Mouse (Mus musculus) midbrain, embryonic 11.5 days (tissue): ENCODE data around the gene Prdm11. TPM values are rescaled to one million over a fixed set of nuclear protein-coding genes. Genes with fewer than 3 reads are reported as not detected.

Source experiments
- ATAC-seq: fragments of 200-750 bp; cut with Nextera tagmentation; 2 replicates; pipeline ENCODE4 v1.8.0; 2017; ENCODE audit warnings: moderate TSS enrichment, moderate library complexity; ENCODE audit not compliant: low FRiP score
- DNase-seq: peaks from one replicate; pipeline ENCODE4 v3.0.0; 2015; ENCODE audit warnings: low spot score; ENCODE audit errors: missing footprints
- H3K27ac ChIP-seq: fragments of 300-500 bp; sonication (generic); 2 replicates; pipeline ENCODE4 v1.5.1; 2014; ENCODE audit warnings: low read depth, low read length
- H3K27me3 ChIP-seq: fragments of 300-500 bp; sonication (generic); 2 replicates; pipeline ENCODE4 v1.6.1; 2014; ENCODE audit warnings: mild to moderate bottlenecking, low read length, moderate library complexity, mixed read lengths; ENCODE audit not compliant: control insufficient read depth, insufficient read depth
- H3K36me3 ChIP-seq: fragments of 300-500 bp; sonication (generic); 2 replicates; pipeline ENCODE4 v1.6.1; 2014; ENCODE audit warnings: mild to moderate bottlenecking, low read length, moderate library complexity, mixed read lengths; ENCODE audit not compliant: control insufficient read depth, insufficient read depth
- H3K4me1 ChIP-seq: fragments of 300-500 bp; sonication (generic); 2 replicates; pipeline ENCODE4 v1.6.1; 2014; ENCODE audit warnings: low read length; ENCODE audit not compliant: control insufficient read depth, insufficient read depth
- H3K4me2 ChIP-seq: fragments of 300-500 bp; sonication (generic); 2 replicates; pipeline ENCODE4 v1.6.1; 2014; ENCODE audit warnings: mild to moderate bottlenecking, moderate library complexity
- H3K4me3 ChIP-seq: fragments of 300-500 bp; sonication (generic); 2 replicates; pipeline ENCODE4 v1.5.1; 2014; ENCODE audit warnings: low read depth, low read length
- H3K9ac ChIP-seq: fragments of 300-500 bp; sonication (generic); 2 replicates; pipeline ENCODE4 v1.6.1; 2014; ENCODE audit warnings: low read length
- H3K9me3 ChIP-seq: fragments of 300-500 bp; sonication (generic); 2 replicates; pipeline ENCODE4 v1.6.1; 2016; ENCODE audit warnings: low read length; ENCODE audit not compliant: control insufficient read depth
- WGBS: fragments of 180-500 bp; shearing (Covaris S2); extraction: QIAGEN DNeasy Blood & Tissue Kit; methylation state at CpG from one replicate; pipeline ENCODE4 v1.1.7; 2014; 5-methylcytosine and 5-hydroxymethylcytosine counted together
- polyA plus RNA-seq: library from polyadenylated mRNA; unstranded; fragments of >200 nt; fragmentation: Nextera tagmentation; extraction: Ambion mirVana; gene quantifications from 2 replicates; pipeline ENCODE4 v1.2.1, GENCODE M21; 2014

Gene Prdm11
- polyA plus RNA-seq, 1 experiment from 2014 or later, result 0.90 TPM

DNA sequence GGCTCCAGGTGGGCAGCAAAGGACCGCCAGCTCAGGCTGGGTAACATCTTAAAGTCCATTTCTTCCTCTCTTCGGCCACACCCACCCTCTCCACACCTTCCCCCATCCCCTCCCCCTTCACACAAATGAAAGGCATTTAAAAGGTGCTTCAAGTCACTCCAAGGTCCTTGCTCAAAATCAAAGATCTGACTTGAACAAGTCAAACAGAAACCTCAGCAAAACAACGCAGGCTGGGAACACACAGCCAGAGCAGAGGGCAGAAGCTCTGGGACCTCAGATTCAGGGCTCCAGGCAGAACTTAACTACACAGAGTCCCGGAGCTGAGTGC lies 78.2 kb downstream of the Prdm11 start:
- Histone ChIP-seq H3K4me2 (no peak overlapping the region), H3K27ac (no peak overlapping the region), H3K9me3 (no peaks in the 10 kb centered on the region), H3K4me1 (peaks cover 3% of the 10 kb centered on the region; the same call in 1 of the 2 replicates), H3K4me3 (no peak overlapping the region), H3K27me3 (no peaks in the 10 kb centered on the region), H3K36me3 (peaks cover 4% of the 10 kb centered on the region; the same call in 1 of the 2 replicates), H3K9ac (no peak overlapping the region)
- ATAC-seq (no peak), DNase-seq (no peak)
- WGBS, result 48% methylated on average over 4 of the region's 4 CpGs

GRCm38 (mm10) chr2:92967032-92967838 lies 78.7 kb downstream of the Prdm11 start:
- H3K36me3 ChIP-seq, result no peaks in the 10 kb centered on the region
- H3K9ac ChIP-seq, result no peak overlapping the region
- H3K4me3 ChIP-seq, result no peak overlapping the region
- H3K4me1 ChIP-seq, result peaks cover 3% of the 10 kb centered on the region; the same call in 1 of the 2 replicates
- no peak for ATAC-seq
- no peaks in the 10 kb centered on the region for H3K9me3 ChIP-seq
- DNase-seq, result no peak
- WGBS, result 30% methylated on average over 10 of the region's 10 CpGs
- no peaks in the 10 kb centered on the region for H3K27me3 ChIP-seq
- H3K4me2 ChIP-seq, result no peak overlapping the region
- no peak overlapping the region for H3K27ac ChIP-seq

DNA sequence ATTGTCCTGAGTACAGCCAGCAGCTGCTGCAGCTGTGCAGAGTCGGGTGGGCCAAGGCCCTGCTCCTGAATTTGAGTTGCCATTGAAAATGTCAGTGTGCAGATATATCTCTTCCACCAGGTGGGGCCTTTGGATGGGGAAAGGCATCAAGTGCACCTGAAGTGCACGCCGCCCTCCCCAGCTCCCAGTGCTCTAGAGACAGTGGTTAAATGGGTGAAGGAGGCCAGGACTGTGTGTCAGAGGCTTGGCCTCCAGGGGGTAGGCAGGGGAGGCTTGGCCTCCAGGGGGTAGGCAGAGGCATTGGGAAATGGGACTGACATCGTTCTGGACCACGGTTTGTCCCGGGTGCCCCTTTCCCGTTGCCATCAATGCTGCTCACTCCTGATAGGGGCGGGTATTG lies 79.7 kb downstream of the Prdm11 start:
- no peaks in the 10 kb centered on the region for H3K36me3 ChIP-seq
- no peak for ATAC-seq
- peaks cover 3% of the 10 kb centered on the region; the same call in 1 of the 2 replicates for H3K4me1 ChIP-seq
- H3K9me3 ChIP-seq, result no peaks in the 10 kb centered on the region
- no peak overlapping the region for H3K27ac ChIP-seq
- H3K4me2 ChIP-seq, result no peak overlapping the region
- H3K27me3 ChIP-seq, result no peaks in the 10 kb centered on the region
- no peak for DNase-seq
- no peak overlapping the region for H3K4me3 ChIP-seq
- 40% methylated on average over 8 of the region's 8 CpGs for WGBS
- no peak overlapping the region for H3K9ac ChIP-seq

- Histone ChIP-seq H3K36me3 (no peaks in the 10 kb centered on the region), H3K4me1 (peaks cover 3% of the 10 kb centered on the region; the same call in 1 of the 2 replicates), H3K9me3 (no peaks in the 10 kb centered on the region), H3K27me3 (no peaks in the 10 kb centered on the region), H3K4me3 (no peak overlapping the region), H3K27ac (no peak overlapping the region), H3K4me2 (no peak overlapping the region), H3K9ac (no peak overlapping the region)
- WGBS, result 94% methylated on average over 1 of the region's 1 CpGs
- ATAC-seq (no peak), DNase-seq (no peak)
These were observed 81.6 kb downstream of the Prdm11 start for GRCm38 (mm10) chr2:92964345-92964744.

DNA sequence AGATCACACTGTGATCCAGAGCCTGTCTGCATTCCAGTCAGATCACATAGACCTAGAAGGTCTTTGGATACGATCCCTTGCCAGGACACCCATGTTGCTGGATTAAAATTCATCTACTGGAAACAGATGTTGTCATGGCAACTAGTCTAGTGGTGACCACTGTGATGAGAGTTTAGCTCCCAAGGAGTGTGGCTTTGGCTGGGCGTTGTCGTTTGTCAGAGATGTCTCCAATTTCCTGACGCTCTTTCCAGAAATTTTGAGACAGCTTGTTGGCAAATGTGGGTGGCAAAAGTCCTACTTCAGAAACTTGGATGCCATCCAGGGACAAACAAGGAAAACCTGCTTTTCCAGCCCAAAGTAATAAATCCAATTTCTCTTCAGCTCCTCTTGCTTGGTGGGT lies 87.3 kb downstream of the Prdm11 start:
- no peak overlapping the region for H3K4me2 ChIP-seq
- H3K4me1 ChIP-seq, result no peaks in the 10 kb centered on the region
- no peaks in the 10 kb centered on the region for H3K9me3 ChIP-seq
- ATAC-seq, result no peak
- H3K9ac ChIP-seq, result no peak overlapping the region
- no peak overlapping the region for H3K4me3 ChIP-seq
- no peak overlapping the region for H3K27ac ChIP-seq
- WGBS, result 74% methylated on average over 4 of the region's 4 CpGs
- no peaks in the 10 kb centered on the region for H3K27me3 ChIP-seq
- no peak for DNase-seq
- no peaks in the 10 kb centered on the region for H3K36me3 ChIP-seq

GRCm38 (mm10) chr2:92956943-92957342 lies 89.0 kb downstream of the Prdm11 start:
- 93% methylated on average over 2 of the region's 2 CpGs for WGBS
- no peak for ATAC-seq
- H3K9ac ChIP-seq, result no peak overlapping the region
- no peak for DNase-seq
- no peak overlapping the region for H3K4me2 ChIP-seq
- H3K36me3 ChIP-seq, result no peaks in the 10 kb centered on the region
- no peaks in the 10 kb centered on the region for H3K9me3 ChIP-seq
- H3K27me3 ChIP-seq, result no peaks in the 10 kb centered on the region
- H3K4me3 ChIP-seq, result no peak overlapping the region
- no peaks in the 10 kb centered on the region for H3K4me1 ChIP-seq
- no peak overlapping the region for H3K27ac ChIP-seq

GRCm38 (mm10) chr2:92954404-92955114 lies 91.4 kb downstream of the Prdm11 start:
- Histone ChIP-seq H3K36me3 (no peaks in the 10 kb centered on the region), H3K4me3 (no peak overlapping the region), H3K4me1 (no peaks in the 10 kb centered on the region), H3K9me3 (no peaks in the 10 kb centered on the region), H3K9ac (no peak overlapping the region), H3K27me3 (no peaks in the 10 kb centered on the region), H3K4me2 (no peak overlapping the region), H3K27ac (no peak overlapping the region)
- 45% methylated on average over 11 of the region's 11 CpGs for WGBS
- DNase-seq, result peak; percentile 98
- ATAC-seq, result no peak

GRCm38 (mm10) chr2:92953450-92953849 lies 92.5 kb downstream of the Prdm11 start:
- ATAC-seq, result no peak
- 92% methylated on average over 17 of the region's 17 CpGs for WGBS

GRCm38 (mm10) chr2:92949518-92949917 lies 96.4 kb downstream of the Prdm11 start:
- Histone ChIP-seq H3K9me3 (no peaks in the 10 kb centered on the region), H3K9ac (no peak overlapping the region), H3K27me3 (no peaks in the 10 kb centered on the region), H3K4me1 (peaks cover 6% of the 10 kb centered on the region), H3K36me3 (no peaks in the 10 kb centered on the region), H3K27ac (no peak overlapping the region), H3K4me2 (no peak overlapping the region), H3K4me3 (no peak overlapping the region)
- no peak for ATAC-seq
- DNase-seq, result peak; percentile 67
- WGBS, result 50% methylated on average over 1 of the region's 1 CpGs

More at GRCm38 (mm10) chr2:92953450-92953849, 92.5 kb downstream of the Prdm11 start:
- no peak for DNase-seq
- Histone ChIP-seq H3K4me3 (no peak overlapping the region), H3K36me3 (no peaks in the 10 kb centered on the region), H3K9me3 (no peaks in the 10 kb centered on the region), H3K27me3 (no peaks in the 10 kb centered on the region), H3K4me2 (no peak overlapping the region), H3K9ac (no peak overlapping the region), H3K27ac (no peak overlapping the region), H3K4me1 (no peaks in the 10 kb centered on the region; the same call in 1 of the 2 replicates)
